Mouse (Mus musculus) liver, embryonic 16.5 days (tissue): Measurements from ENCODE around the gene Phlpp1. TPM values are rescaled to one million over a fixed set of nuclear protein-coding genes. Genes with fewer than 3 reads are reported as not detected.

Experiments
- ATAC-seq: fragments of 200-750 bp; cut with Nextera tagmentation; 2 replicates; pipeline ENCODE4 v1.8.0; 2017; ENCODE audit warnings: low read depth, mild to moderate bottlenecking, moderate number of reproducible peaks, moderate library complexity
- H3K27ac ChIP-seq: fragments of 300-500 bp; sonication (generic); 2 replicates; pipeline ENCODE4 v1.5.1; 2014; ENCODE audit warnings: mild to moderate bottlenecking, low read length
- H3K27me3 ChIP-seq: fragments of 300-500 bp; sonication (generic); 2 replicates; pipeline ENCODE4 v1.6.1; 2014; ENCODE audit warnings: low read depth, low read length, mixed read lengths; ENCODE audit not compliant: control insufficient read depth, insufficient read depth
- H3K36me3 ChIP-seq: fragments of 300-500 bp; sonication (generic); 2 replicates; pipeline ENCODE4 v1.6.1; 2014; ENCODE audit warnings: mild to moderate bottlenecking; ENCODE audit not compliant: control insufficient read depth, insufficient read depth
- H3K4me1 ChIP-seq: fragments of 300-500 bp; sonication (generic); 2 replicates; pipeline ENCODE4 v1.6.1; 2014; ENCODE audit warnings: low read depth, low read length, mixed read lengths; ENCODE audit not compliant: control insufficient read depth
- H3K4me2 ChIP-seq: fragments of 300-500 bp; sonication (generic); 2 replicates; pipeline ENCODE4 v1.6.1; 2014; ENCODE audit warnings: low read depth, low read length, mixed read lengths
- H3K4me3 ChIP-seq: fragments of 300-500 bp; sonication (generic); 2 replicates; pipeline ENCODE4 v1.5.1; 2014; ENCODE audit warnings: low read depth, mild to moderate bottlenecking, low read length
- H3K9ac ChIP-seq: fragments of 300-500 bp; sonication (generic); 2 replicates; pipeline ENCODE4 v1.6.1; 2014; ENCODE audit warnings: low read depth, low read length
- H3K9me3 ChIP-seq: fragments of 300-500 bp; sonication (generic); replicated peaks from 2 replicates; pipeline ENCODE4 v1.6.1; 2016; ENCODE audit warnings: low read length; ENCODE audit not compliant: control insufficient read depth
- WGBS: fragments of 180-500 bp; shearing (Covaris S2); extraction: QIAGEN DNeasy Blood & Tissue Kit; methylation state at CpG from one replicate; pipeline ENCODE4 v1.1.7; 2014; ENCODE audit not compliant: insufficient replicate concordance; 5-methylcytosine and 5-hydroxymethylcytosine counted together
- polyA plus RNA-seq: library from polyadenylated mRNA; unstranded; fragments of >200 nt; fragmentation: Nextera tagmentation; extraction: Ambion mirVana; gene quantifications from 2 replicates; pipeline ENCODE4 v1.2.1, GENCODE M21; 2015

Gene Phlpp1
- polyA plus RNA-seq, 1 experiment from 2014 or later = 0.94 TPM

DNA sequence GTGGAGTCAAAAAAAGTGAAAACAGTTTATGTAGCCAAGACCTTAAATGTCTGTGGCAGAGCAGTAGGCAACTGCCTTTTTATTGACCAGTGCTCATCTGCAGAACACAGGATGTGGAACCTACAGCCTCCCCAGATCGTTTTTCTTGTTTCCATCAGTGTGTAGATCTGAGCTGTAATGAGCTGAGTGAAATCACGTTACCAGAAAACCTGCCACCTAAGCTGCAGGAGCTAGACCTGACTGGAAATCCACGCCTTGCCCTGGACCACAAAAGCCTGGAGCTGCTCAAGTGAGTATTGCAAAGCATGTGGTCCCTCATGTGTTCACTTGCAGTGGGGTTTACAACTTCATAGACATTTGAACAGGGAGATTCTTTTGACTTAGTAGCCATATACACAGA, 204.5 kb downstream of the Phlpp1 start:
- H3K4me3 ChIP-seq = no peak overlapping the region
- ATAC-seq = no peak
- WGBS = 50% methylated on average over 3 of the region's 3 CpGs
- H3K27me3 ChIP-seq = no peaks in the 10 kb centered on the region
- H3K4me1 ChIP-seq = no peaks in the 10 kb centered on the region
- no peaks in the 10 kb centered on the region for H3K9me3 ChIP-seq
- H3K4me2 ChIP-seq = no peak overlapping the region
- H3K36me3 ChIP-seq = no peaks in the 10 kb centered on the region
- H3K9ac ChIP-seq = no peak overlapping the region
- no peak overlapping the region for H3K27ac ChIP-seq

DNA sequence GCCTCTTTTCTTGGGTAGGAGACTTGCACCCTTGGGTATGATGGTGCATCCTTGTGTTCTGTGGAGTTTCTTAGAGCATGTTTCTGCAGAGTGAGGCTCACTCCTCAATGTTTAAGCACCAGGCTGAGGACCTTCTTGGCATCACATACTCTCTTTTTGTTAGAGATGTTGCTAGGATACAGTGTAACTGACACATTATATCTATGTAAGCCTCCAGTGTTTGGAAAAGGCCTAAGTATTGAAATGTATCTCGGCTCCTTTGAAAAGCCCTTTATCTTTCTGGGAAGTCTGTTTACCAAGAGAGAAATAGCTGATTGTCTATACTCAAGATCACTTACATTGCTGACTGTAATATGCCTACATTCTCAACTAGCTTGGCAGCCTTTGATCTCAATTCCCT, 208.9 kb downstream of the Phlpp1 start:
- Histone ChIP-seq H3K27ac (no peak overlapping the region), H3K9ac (no peak overlapping the region), H3K4me3 (no peak overlapping the region), H3K9me3 (no peaks in the 10 kb centered on the region), H3K4me2 (no peak overlapping the region), H3K36me3 (no peaks in the 10 kb centered on the region), H3K4me1 (no peaks in the 10 kb centered on the region), H3K27me3 (no peaks in the 10 kb centered on the region)
- ATAC-seq = no peak
- WGBS = 64% methylated on average over 1 of the region's 1 CpGs

DNA sequence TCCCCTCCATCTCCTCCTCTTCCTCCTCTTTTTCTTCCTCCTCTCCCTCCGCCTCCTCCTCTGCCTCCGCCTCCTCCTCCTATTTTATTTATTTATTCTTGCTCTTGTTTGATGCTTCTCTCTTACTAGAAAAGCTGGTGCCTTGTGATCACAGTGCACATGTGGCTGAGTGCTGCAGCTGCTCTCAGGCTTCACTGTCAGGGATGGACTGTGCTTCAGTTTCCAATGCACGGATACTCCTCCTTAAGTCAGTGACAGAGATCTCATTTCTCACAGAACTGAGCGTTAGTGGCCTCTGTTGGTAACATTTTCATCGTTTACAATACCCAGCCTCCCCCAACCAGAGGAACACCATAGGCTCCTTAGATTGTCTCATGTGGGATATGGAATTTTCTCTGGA, 215.0 kb downstream of the Phlpp1 start:
- no peaks in the 10 kb centered on the region for H3K36me3 ChIP-seq
- no peak overlapping the region for H3K4me2 ChIP-seq
- H3K27me3 ChIP-seq = no peaks in the 10 kb centered on the region
- ATAC-seq = no peak
- H3K4me1 ChIP-seq = no peaks in the 10 kb centered on the region
- no peak overlapping the region for H3K27ac ChIP-seq
- no peak overlapping the region for H3K4me3 ChIP-seq
- 69% methylated on average over 5 of the region's 5 CpGs for WGBS
- no peak overlapping the region for H3K9ac ChIP-seq
- no peaks in the 10 kb centered on the region for H3K9me3 ChIP-seq

DNA sequence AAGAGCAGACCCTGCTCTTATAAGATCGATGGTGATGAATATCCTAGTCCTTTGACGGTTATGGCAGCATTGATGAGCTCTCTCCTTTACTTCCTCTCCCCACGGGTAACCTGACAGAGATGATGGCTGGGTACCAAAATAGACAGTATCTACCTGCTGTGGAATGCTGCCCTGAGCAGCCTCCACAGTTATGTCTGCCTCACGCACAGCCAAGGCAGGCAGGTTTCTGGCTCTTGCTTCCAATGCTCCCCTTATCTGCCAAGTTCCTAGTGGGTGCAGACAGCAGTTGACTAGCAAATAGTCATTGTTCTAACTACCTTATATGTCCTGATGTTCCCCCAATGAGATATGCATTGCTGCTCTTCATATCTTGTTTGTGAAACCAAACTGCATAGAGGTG, 215.7 kb downstream of the Phlpp1 start:
- H3K4me2 ChIP-seq = no peak overlapping the region
- no peak for ATAC-seq
- no peaks in the 10 kb centered on the region for H3K4me1 ChIP-seq
- no peaks in the 10 kb centered on the region for H3K27me3 ChIP-seq
- H3K36me3 ChIP-seq = no peaks in the 10 kb centered on the region
- 67% methylated on average over 4 of the region's 4 CpGs for WGBS
- H3K4me3 ChIP-seq = no peak overlapping the region
- no peak overlapping the region for H3K27ac ChIP-seq
- no peak overlapping the region for H3K9ac ChIP-seq
- no peaks in the 10 kb centered on the region for H3K9me3 ChIP-seq

DNA sequence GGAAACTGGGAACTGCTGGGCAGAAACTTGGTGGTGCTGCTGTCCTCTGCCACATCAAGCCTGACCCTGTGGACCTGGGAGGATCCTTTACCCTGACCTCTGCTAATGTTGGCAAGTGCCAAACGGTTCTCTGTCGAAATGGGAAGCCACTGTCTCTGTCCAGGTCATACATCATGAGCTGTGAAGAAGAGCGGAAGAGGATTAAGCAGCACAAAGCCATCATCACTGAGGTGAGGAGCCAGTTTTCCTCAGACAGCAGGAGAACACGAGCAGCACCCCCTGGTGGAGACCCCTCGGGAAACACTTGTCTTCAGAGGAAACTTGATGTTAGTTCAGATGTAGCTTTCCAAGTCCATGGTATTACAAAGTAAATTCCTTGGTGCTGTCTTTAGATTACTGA, 218.1 kb downstream of the Phlpp1 start:
- ATAC-seq = no peak
- WGBS = 12% methylated on average over 5 of the region's 5 CpGs

DNA sequence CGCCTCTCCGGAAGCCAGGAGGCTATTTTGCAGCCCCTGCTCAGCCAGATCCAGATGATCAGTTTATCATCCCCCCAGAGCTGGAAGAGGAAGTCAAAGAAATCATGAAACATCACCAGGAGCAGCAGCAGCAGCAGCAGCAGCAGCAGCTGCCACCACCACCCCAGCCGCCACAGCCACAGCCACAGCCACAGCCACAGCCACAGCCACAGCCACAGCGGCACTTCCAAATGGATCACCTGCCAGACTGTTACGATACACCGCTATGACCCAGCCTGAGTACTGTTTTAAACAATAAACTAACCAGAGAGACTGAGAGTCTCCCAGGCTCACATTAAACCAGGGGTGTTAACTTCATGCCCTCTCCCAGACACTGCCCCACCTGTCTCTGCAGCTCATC, 221.5 kb downstream of the Phlpp1 start:
- H3K9ac ChIP-seq = no peak overlapping the region
- H3K4me3 ChIP-seq = no peak overlapping the region
- no peak for ATAC-seq
- H3K27ac ChIP-seq = no peak overlapping the region
- 68% methylated on average over 6 of the region's 6 CpGs for WGBS
- no peaks in the 10 kb centered on the region for H3K9me3 ChIP-seq
- H3K4me2 ChIP-seq = no peak overlapping the region
- H3K4me1 ChIP-seq = no peaks in the 10 kb centered on the region
- no peaks in the 10 kb centered on the region; the same call in 1 of the 2 replicates for H3K36me3 ChIP-seq
- no peaks in the 10 kb centered on the region for H3K27me3 ChIP-seq

More for the DNA sequence above, 218.1 kb downstream of the Phlpp1 start:
- H3K27me3 ChIP-seq = no peaks in the 10 kb centered on the region
- no peak overlapping the region for H3K4me2 ChIP-seq
- no peak overlapping the region for H3K27ac ChIP-seq
- H3K36me3 ChIP-seq = no peaks in the 10 kb centered on the region; the same call in 1 of the 2 replicates
- no peaks in the 10 kb centered on the region for H3K9me3 ChIP-seq
- no peak overlapping the region for H3K9ac ChIP-seq
- H3K4me3 ChIP-seq = no peak overlapping the region
- H3K4me1 ChIP-seq = no peaks in the 10 kb centered on the region

DNA sequence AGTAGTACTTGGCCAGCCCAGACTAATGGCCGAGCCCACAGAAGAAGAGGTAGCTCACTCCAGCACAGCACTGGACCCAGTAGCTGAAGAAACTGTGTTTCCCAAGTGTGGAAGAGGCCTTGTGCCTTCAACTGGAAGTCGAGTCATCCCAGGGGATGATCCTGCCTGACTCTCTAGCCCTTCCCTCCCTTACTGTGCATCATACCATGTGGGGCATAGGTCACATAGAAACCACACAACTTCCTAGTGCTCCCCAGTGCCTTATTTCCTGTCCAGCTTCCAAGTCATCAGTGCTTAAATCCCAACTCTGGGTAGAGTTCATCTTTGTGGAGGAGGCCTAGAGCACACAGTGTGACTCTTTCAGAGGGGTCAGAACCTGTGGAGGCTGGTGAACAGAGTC, 223.1 kb downstream of the Phlpp1 start:
- no peak for ATAC-seq
- Histone ChIP-seq H3K36me3 (no peaks in the 10 kb centered on the region; the same call in 1 of the 2 replicates), H3K9me3 (no peaks in the 10 kb centered on the region), H3K27ac (no peak overlapping the region), H3K4me3 (no peak overlapping the region), H3K9ac (no peak overlapping the region), H3K27me3 (no peaks in the 10 kb centered on the region), H3K4me2 (no peak overlapping the region), H3K4me1 (no peaks in the 10 kb centered on the region)
- 33% methylated on average over 2 of the region's 2 CpGs for WGBS

DNA sequence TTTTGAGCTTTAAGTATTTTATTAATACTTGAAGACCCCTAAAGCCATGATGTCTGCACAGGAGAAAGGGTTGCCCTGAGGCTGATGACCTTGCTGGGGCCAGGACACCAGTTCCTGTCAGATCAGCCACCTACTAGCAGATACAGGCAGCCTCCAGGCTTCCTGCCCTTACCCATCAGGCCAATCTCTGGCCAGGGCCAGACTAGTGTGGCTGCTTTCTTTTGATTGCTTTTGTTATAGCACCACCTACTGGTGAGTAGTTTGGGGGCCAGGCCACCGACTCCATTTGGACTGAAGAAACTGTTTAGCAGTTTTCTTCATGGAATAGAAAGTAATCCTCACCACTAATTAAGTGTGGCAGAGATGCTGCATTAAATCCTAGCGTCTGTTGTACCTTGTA, 223.9 kb downstream of the Phlpp1 start:
- no peaks in the 10 kb centered on the region for H3K9me3 ChIP-seq
- 4% methylated on average over 2 of the region's 2 CpGs for WGBS

DNA sequence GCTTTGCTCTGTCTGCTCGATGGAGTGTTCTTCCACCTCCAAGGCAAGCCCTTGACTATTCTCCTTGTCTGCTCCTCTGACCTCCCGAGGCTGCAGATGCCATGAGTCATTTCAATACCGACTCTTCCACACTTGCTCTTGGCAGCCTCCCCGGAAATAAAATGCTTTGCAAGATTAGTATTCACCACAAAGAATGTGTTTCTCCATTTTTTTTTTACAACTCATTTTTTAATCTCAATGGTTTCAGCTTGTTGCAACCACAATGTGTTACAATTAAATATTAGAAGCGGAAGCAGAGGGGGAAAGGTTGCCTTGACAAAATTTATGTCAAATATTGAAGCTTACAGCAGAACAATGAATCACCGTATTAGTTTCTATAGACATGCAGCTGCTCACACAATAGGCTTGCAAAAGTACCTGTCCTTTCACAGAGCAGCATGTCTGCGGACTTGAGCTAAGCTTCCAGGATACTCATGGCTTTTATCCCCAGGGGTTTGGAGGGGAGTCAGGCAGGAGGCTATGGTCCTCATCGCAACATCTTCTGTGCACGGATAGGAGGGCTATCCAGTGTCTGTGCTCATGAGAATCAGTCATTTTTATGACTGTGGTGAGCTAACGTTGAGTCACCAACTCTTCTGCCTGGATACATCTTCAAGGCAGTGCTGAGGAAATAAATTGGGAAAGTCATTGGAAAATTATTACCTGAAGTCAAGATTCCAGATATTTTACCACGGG, 229.5 kb downstream of the Phlpp1 start:
- Histone ChIP-seq H3K9me3 (no peaks in the 10 kb centered on the region), H3K4me1 (no peaks in the 10 kb centered on the region), H3K9ac (no peak overlapping the region), H3K27me3 (no peaks in the 10 kb centered on the region), H3K4me2 (no peak overlapping the region), H3K36me3 (no peaks in the 10 kb centered on the region), H3K27ac (no peak overlapping the region), H3K4me3 (no peak overlapping the region)
- WGBS = 57% methylated on average over 11 of the region's 11 CpGs
- no peak for ATAC-seq

More for the DNA sequence above, 223.9 kb downstream of the Phlpp1 start:
- no peak overlapping the region for H3K4me3 ChIP-seq
- no peak overlapping the region for H3K4me2 ChIP-seq
- H3K36me3 ChIP-seq = no peaks in the 10 kb centered on the region; the same call in 1 of the 2 replicates
- H3K27me3 ChIP-seq = no peaks in the 10 kb centered on the region
- 0 out of 2 replicates have a peak, but pooled peaks have one; percentile 27 for ATAC-seq
- H3K4me1 ChIP-seq = no peaks in the 10 kb centered on the region
- H3K27ac ChIP-seq = no peak overlapping the region
- H3K9ac ChIP-seq = no peak overlapping the region
